Mouse (Mus musculus) heart, postnatal 25 days (tissue): ENCODE measurements around the gene Ankrd39. TPM values are rescaled to one million over a fixed set of nuclear protein-coding genes. Genes with fewer than 3 reads are reported as not detected.

Experiments
- DNase-seq: peaks from one replicate; pipeline ENCODE4 v3.0.0; 2022; ENCODE audit warnings: low spot score
- intact Hi-C: fragments of 180-260 bp; cut with DNase I; formaldehyde crosslinking; loops from one replicate; pipeline ENCODE4 v1.15.1; 2025
- microRNA-seq: library from miRNA; unstranded; fragments of <30 nt; microRNA quantifications from one replicate; pipeline ENCODE4 v1.2.0, GENCODE M21; 2022
- total RNA-seq, 2 experiments: library from RNA; stranded (reverse); gene quantifications; 2 replicates each; pipeline ENCODE4 v1.2.3; 2021

The Ankrd39 gene
- total RNA-seq, 2 experiments from 2014 or later: 5.6 to 8.1 TPM

- intact Hi-C loops: no loop called here
- DNase-seq: no peak
Measured at GRCm38 (mm10) chr1:36512089-36512965, 34.9 kb downstream of the Ankrd39 start.

- peak; percentile 98 for DNase-seq
- intact Hi-C loops: no loop called here
Measured at GRCm38 (mm10) chr1:36511289-36512021, 35.8 kb downstream of the Ankrd39 start, which contains the start of gene Cnnm3. TSS of gene Cnnm3 (plus strand) at chr1:36511867.

GRCm38 (mm10) chr1:36508238-36508637 is 39.0 kb downstream of the Ankrd39 start:
- DNase-seq: no peak
- intact Hi-C loops: loop anchor here (5.0 kb wide), 1 partner anchor 1484 kb away; no protein-coding TSS in a partner anchor

DNA sequence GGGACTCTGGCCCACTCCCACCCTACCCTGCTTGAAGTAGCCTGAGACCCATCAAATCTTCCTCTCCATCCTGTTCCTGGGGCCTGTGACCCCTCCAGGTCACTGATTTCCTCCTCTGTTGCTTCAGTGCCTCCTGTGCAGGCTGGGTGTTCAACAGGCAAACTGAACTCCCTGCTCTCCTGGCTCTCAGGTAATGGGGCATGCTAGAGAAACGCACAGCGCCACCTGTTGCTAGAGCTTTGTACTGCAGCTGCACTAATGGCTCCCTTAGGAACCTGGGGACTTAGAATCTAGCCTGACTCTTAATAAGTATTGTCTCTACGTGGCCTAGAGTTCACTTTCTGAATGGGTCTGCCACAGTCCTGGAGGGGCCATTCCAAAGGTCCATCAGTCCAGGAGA is 46.0 kb downstream of the Ankrd39 start:
- intact Hi-C loops: loop anchor here (2.0 kb wide), 1 partner anchor 176 kb away; no protein-coding TSS in a partner anchor

GRCm38 (mm10) chr1:36497312-36497711 is 49.9 kb downstream of the Ankrd39 start:
- no peak for DNase-seq
- intact Hi-C loops: no loop called here

More for the DNA sequence above, 46.0 kb downstream of the Ankrd39 start:
- no peak for DNase-seq

DNA sequence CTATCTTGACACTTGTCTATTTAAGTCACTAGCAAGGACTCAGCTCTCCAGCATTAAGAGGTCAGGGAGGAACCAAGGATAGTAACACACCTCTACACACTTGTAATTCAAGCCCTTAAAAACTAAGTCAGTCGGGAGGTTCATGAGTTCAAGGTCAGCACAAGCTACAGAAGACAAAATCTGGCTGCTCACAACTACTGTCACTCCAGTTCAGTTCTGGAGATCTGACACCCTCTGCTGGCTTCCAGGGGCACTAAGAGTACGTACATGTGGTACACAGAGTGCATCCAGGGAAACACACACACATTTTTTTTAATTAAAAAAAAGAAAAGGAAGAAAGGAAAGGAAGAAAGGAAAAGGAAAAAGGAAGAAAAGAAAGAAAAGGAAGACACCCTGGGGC is 50.5 kb downstream of the Ankrd39 start:
- intact Hi-C loops: no loop called here
- DNase-seq: no peak

GRCm38 (mm10) chr1:36493299-36493698 is 53.9 kb downstream of the Ankrd39 start:
- intact Hi-C loops: loop anchor here (2.0 kb wide), 1 partner anchor 168 kb away; no protein-coding TSS in a partner anchor
- no peak for DNase-seq

GRCm38 (mm10) chr1:36492416-36493139 is 54.7 kb downstream of the Ankrd39 start:
- peak; percentile 58 for DNase-seq
- intact Hi-C loops: loop anchor here (2.0 kb wide), 1 partner anchor 168 kb away; no protein-coding TSS in a partner anchor

DNA sequence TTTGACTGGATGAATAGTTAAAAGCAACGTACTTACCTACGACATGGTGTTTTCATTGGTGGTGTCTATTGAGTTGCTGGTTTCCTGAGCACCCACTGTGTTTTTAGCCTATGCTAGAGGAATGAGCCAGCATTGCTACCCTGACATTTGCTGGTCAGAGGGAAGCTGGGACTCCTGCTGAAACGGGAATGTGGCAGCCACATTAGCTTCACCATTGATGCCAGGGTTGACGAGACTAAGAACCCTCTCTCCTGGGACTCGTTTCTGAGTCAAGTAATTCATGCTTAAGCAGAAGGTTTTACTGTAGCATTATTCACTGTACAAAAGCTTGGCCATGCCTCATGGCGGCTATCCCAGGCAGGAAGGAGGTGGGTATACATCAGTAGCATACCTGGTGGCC is 57.6 kb downstream of the Ankrd39 start:
- no peak for DNase-seq
- intact Hi-C loops: no loop called here

Small RNA genes lying within 50 kb of the gene (microRNA-seq; reads per million reads assigned to microRNA genes)
- not detected for gene Gm47280

Other genes starting within 250 kb of the Ankrd39 start
- 10 to 100 TPM in 1 of 2 experiments, 1 to 10 TPM in 1; 7.0 to 11.1 TPM for gene Arid5a, start 239.7 kb downstream of the Ankrd39 start, total RNA-seq
- 10 to 100 TPM; 53.2 to 60.7 TPM for gene Kansl3, start 178.3 kb downstream of the Ankrd39 start, total RNA-seq
- gene Fer1l5, start 175.2 kb downstream of the Ankrd39 start, total RNA-seq: not detected
- gene Lman2l, start 102.2 kb downstream of the Ankrd39 start, total RNA-seq: 10 to 100 TPM; 22.8 to 27.2 TPM
- 1 to 10 TPM; 4.1 to 4.3 TPM for gene Cnnm4, start 75.8 kb downstream of the Ankrd39 start, total RNA-seq
- 10 to 100 TPM; 14.7 to 15.7 TPM for gene Cnnm3, start 35.6 kb downstream of the Ankrd39 start, total RNA-seq
- gene Ankrd23, start 10.6 kb downstream of the Ankrd39 start, total RNA-seq: 100 to 1,000 TPM; 215 to 337 TPM
- 100 to 1,000 TPM; 112 to 186 TPM for gene Gm42417, start 8.0 kb downstream of the Ankrd39 start, total RNA-seq
- 10 to 100 TPM; 14.8 to 15.7 TPM for gene Sema4c, start 10.9 kb upstream of the Ankrd39 start, total RNA-seq
- under 1 TPM in 1 of 2 experiments, not detected in 1; 0.83 TPM for gene Fam178b, start 135.7 kb upstream of the Ankrd39 start, total RNA-seq
- 1,000 to 10,000 TPM; 2,198 to 2,230 TPM for gene Cox5b, start 144.0 kb upstream of the Ankrd39 start, total RNA-seq
- not detected for gene 4933424G06Rik, start 162.7 kb upstream of the Ankrd39 start, total RNA-seq
- 100 to 1,000 TPM; 104 to 107 TPM for gene Actr1b, start 167.0 kb upstream of the Ankrd39 start, total RNA-seq
- under 1 TPM; 0.18 to 0.53 TPM for gene Zap70, start 214.4 kb upstream of the Ankrd39 start, total RNA-seq